Mouse (Mus musculus) lung, postnatal 25 days (tissue): ENCODE measurements at regions not wholly inside any gene's neighbourhood (a gene's known extent, or its start where the extent isn't known, plus 50 kb on each side); places are given as distances from the start of the nearest gene placed in this dataset.
A peak's percentile ranks its signal among the peaks of the same experiment; 100 is the strongest.

Experiments
- DNase-seq: peaks from one replicate; pipeline ENCODE4 v3.0.0; 2022; ENCODE audit warnings: low spot score

DNA sequence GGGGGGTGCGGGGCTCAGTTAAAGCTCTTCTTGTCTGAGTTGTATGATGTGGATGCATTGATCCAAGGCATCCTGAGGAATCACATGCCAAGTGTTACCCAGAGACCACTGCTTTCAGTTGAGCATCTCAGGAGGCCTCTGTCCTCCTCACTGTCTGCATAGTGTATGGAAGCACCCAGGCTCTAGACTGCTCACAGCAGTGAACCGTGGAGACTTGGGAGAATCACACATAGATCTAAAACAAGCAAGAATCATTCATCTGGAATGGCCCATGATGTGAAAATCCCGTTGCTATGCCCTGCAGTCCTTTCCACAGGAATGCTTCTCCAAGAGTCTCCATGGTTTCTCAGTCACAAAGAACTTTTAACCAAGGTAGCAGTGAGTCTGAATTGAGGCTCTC is 170.0 kb upstream of the Nr5a2 start:
- no peak for DNase-seq

DNA sequence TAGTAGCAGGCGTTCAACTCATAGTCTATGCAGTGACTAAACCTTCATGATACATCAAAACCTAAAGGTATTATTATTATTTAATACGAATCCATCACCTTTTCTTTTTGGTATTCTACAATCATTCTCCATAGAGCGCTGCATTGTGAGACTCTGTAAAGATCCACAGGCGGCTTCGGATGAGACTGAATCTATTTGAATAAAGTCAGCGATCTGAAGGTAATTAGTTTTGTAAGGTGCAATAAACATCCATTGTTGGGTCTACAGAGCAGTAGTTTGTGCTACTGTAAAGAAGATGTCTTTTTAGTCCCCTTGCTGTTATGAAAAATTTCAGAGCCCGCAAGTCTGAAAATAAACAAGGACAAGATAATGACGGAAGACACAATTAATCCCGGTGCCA is 168.9 kb upstream of the Nr5a2 start:
- DNase-seq, result no peak

DNA sequence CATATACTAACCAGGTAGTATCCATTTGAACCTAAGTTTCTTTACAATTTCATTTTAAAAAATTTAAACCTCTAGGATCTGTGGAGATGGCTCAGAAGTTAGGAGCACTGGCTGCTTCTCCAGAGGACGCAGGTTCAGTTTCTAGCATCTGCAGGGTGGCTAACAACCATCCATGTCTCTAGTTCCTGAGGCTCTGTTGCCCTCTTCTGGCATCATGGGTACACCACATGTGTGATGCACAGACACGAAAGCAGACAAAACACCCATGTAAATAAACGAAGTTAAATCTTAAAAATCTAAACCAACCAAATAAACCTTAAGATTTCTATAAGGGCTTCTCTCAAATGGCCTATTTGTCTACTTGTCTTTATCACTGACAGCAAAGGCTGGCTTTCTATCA is 157.6 kb upstream of the Nr5a2 start:
- no peak for DNase-seq

DNA sequence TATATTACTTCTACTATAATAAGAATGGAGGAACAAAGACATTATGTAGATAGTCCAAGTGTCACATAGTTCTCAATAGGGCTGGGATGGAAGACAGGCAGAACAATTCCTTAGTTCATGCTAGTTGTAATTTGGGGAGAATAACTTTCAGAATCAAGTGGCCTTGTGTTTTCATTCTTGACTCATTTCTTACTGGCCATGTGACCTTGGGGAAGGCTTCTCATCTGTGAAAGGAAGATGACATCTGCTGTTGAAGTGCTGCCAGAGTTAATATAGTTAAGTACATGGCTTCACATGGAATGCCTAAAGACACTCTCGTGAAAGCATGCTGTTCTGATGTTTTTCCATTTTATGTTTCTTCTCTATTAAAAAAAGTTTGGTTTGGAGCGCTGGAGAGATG is 146.2 kb upstream of the Nr5a2 start:
- DNase-seq, result no peak

- DNase-seq, result no peak
These were observed 131.5 kb upstream of the Nr5a2 start for GRCm38 (mm10) chr1:137091762-137092161.

- no peak for DNase-seq
These were observed 127.9 kb upstream of the Nr5a2 start for GRCm38 (mm10) chr1:137088148-137088547.

DNA sequence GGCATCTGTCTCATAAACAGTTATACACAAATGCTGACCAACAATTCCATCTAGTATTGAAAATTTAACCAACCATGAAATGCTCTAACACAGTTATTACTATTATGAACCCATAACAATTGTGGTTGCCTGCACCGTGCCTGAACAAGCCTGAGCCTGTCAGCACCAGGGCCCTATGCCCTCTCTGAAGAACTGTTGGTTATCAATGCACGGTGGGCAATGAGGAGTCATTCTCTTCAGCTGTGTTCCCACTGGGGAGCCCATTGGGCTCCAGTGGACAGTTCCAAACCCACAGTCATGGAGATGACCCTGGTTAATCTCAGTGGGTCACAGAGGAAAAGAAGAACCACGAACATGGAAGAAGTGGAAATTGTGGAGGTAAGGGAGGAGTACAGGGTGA is 126.5 kb upstream of the Nr5a2 start:
- no peak for DNase-seq

- no peak for DNase-seq
These were observed 123.3 kb upstream of the Nr5a2 start for GRCm38 (mm10) chr1:137083500-137083899.

DNA sequence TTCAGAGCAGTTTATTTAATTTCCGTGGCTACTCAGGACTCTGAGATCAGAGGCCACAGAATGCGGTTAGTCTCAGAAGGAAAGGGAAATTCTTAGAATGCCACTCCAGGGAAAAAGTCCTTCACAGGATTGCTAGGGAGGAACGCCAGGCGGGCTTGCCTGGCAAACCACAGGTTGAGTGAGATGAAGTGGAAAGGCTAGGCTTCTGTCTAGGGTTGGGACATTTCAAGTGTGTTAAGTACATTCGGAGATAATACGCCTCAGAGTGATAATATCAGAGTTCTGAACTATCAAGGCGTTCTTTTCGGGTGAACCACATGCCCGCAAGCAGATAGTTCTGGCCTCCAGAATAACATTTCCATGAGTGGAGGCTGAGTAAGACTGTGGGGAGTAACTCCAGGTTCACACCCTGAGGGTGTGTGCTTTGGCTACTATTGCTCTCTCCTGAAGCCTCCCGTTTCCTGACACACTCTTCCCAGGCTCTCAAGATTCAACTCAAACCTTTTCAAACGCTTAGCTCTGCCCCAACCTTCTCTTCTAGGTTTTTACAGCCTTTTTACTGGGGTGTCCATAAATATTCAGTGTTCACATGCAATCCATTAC is 119.3 kb upstream of the Nr5a2 start:
- peak; percentile 67 for DNase-seq

DNA sequence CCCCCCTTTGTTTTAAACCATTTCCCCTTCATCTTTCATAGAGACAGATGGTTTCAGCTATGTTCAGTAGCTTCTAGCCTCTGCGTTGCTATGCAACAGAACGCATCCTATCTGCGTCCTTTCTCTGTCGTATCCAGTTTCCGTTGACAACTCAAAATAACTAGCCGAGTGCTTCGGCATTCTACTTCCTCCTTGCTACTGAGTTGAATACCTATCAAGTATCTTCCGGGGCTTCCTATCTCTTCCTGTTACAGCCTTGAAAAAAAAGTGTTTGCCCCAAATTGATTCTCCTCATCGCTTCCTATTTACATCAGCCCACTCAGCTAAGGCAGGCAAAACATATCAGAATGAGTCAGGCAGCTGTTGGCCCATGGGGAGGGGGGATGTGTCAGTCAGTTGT is 114.5 kb upstream of the Nr5a2 start:
- DNase-seq, result no peak

DNA sequence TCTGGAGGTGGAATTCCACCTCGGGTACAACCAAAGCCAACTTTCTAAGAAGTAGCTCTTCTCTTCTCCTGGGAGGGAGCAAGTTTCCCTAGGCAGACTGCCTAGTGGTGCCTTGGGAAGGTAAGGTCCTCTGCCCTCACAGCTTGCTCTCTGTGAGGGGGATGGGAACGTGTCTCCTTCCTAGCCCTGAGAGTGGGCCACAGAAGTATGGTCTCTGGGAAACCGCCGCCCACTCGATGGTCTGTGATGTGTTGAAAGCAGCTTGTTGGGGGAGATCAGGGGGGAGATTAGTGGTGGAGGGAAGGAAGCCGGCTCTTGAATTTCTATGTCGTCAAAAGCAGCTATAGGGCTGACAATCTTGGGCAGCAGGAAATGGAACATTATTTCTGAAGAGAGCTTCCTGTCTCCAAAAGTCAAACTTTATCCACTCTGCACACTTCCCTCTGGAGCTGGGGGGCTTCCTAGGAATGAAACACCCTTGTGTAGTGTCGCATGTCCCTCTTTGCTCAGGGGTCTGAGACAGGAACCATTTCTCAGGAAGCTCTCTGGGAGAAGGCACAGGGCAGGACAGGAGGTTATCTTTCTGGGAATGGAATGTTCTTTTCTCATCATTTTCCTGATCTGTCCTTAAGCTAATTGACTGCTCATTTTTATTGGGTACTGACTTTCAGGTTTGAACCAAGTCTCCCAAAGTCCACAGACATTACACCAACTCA is 113.8 kb upstream of the Nr5a2 start:
- DNase-seq, result no peak

GRCm38 (mm10) chr1:137060914-137061313 is 100.7 kb upstream of the Nr5a2 start:
- DNase-seq, result no peak

DNA sequence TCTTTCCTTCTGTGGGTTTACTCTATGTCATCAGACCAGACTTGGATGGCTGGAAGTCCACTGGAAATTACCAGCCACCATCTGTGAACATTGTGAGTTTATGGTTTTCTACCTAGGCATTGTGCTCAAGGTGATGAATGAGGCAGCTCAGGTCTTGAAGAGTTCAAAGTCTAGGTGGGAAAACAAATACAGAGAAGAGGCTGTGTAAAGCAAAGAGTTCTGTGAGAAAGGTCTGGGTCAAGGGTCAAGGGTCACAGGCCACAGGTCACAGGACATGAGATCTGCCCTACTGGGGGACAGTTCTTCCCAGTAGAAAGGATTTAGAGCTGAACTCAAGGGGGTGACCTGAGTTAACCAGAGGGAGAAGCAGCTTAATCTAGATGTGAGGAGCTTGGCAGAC is 92.9 kb upstream of the Nr5a2 start:
- no peak for DNase-seq

- no peak for DNase-seq
These were observed 91.3 kb upstream of the Nr5a2 start for GRCm38 (mm10) chr1:137051515-137051914.

DNA sequence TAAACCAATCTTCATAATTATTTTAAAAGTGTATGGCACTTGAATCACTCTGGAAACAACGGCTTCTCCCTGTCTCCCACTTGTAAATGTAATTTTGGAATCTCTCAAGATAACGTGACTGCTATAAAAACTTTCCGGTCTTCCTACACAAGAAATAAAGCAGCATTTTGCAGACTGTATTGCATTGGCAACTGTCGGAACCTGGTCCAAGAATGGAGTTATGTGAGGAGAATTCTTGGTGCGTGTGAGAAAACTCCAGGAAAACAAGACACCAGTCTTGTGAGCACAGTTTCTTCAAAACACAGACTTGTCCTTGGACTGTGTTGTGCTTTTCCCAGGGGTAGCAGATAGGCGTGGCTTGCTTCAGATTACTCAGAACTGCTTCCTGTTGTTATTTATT is 83.8 kb upstream of the Nr5a2 start:
- DNase-seq, result no peak

DNA sequence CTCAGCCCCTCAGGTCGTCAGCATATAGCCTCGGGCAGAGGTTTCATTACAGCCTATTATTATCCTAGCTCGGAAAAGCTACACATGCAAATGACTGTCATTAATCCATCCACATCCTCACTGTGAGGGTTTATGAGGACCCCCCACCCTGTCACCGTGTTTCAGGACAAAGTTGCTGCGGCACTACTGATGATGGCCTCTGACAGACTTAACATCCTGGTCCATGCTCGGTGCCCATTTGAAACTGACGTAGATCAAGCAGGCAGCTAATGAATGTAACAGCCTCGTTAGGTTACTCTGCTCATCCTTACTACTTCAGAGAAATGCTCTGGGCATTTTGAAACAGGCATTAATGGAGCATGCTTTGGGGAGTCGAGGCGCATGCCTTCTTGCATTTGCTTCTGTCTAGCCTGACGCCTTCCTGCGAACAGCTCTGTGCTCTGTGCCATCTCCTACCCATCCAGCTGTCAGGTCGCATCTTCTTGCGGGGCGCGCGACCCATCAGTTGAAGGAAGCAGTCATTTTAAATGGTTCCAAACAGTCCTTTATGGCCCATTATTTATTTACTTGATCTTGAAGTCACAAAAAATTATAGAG is 82.3 kb upstream of the Nr5a2 start:
- no peak for DNase-seq

DNA sequence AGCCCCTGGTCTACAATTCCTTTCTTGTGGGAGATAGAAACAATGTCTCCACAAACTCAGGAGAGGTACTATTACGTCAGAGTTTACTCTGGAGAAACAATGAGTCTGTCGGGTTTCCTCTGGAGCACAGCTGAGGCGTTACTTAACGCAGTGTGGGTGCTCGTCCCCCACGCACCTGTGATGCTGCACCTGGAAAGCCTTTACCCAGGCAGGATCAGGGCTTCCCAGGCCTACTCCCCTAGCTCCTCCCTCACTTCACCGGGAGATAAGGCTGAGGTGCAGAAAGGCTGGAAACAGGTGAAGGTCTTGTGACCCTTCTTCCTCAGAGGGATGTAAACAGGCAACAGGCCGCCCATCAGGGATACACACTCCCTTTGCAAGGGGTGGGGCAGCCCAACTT is 80.7 kb upstream of the Nr5a2 start:
- DNase-seq, result no peak

- DNase-seq, result no peak
These were observed 74.3 kb upstream of the Nr5a2 start for GRCm38 (mm10) chr1:137034586-137034985.

DNA sequence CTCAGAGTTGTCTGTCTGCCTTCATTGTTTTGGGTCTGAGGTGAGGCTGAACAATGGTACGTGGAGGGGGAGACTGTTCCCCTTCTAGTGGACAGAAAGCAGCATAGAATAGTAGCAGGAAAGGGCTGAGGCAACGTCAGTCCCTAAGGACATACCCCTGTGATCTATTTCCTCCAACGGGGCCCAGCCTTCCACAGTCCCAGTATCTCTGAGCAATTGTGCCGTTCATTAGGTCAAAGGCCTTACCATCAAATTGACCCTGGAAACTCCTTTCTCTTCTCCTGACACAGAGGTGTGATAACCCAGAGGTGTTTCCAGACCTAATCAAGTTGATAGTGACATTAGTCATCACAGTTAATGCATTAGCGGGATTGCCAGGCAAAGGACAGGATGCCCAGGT is 73.4 kb upstream of the Nr5a2 start:
- no peak for DNase-seq

DNA sequence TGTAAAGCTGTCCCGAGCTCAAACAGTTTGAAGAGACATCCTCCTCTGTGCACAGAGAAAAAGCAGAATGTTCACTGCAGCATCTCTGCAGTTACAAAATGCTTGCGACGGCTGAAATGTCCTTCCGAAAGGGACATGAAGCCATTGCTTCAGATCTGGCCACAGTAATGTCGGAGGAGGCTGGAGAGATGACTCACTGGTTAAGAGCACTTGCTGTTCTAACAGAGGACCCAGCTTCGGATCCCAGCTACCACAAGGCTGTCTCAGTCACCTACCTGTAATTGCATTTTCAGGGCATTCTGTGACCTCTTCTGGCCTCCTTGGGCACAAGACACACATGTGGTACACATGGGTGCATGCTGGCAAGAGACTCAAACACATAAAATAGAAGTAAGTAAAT is 63.5 kb upstream of the Nr5a2 start:
- DNase-seq, result no peak

GRCm38 (mm10) chr1:137020528-137020927 is 60.3 kb upstream of the Nr5a2 start:
- no peak for DNase-seq

DNA sequence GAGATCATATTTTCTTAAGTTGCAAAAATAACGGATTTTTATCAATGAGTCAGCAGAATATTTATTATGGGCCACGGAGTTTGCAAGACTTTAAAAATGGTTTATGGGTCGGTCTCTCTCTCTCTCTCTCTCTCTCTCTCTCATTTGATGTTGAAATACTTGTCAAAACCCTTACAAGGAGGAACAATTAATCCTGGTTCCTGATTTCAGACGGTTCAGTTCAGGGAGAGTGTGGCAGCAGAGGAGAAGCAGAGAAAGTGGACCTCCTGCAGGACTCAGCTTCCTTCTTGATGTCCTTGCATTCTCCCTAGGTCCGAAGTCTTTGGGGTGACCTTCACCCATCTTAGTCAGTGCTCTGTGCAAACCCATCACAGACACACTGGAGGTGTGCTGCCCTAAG is 57.4 kb upstream of the Nr5a2 start:
- no peak for DNase-seq

DNA sequence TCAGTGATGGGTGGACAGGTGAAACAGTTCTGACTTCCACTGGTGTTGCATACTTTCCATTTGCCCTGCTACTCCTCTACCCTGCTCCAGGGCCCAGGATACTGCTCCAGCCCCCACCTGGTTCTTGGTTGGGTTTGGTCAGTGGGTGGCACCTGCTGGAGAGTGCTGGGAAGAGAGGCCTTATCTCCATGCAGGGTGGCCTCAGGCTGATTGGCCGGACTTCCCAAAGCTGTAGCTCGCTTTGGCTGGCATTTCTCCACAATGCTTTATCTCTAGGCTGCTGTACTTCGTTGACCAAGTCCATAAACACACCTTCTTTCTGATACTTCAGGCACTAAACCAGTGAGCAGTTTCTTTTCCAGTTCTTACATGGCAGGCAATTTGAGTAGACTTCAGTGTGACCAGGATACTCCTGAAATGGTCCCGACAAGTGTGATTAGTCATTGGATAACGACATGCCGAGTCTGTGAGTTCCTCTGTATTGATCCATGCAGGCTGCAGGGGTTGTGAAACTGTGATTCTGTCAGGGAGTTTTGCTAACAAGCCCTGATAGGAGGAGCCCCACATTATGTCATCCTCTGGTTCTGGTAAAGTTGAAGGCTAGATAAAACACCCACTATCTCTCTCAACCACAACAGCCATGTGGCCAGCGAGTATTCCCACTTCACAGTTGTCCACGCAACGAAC is 50.1 kb upstream of the Nr5a2 start:
- no peak for DNase-seq
